Mouse (Mus musculus): ENCODE results near the gene Pdk2.

- TF ChIP-seq HCFC1 (IDR thresholded peaks at IDR 0.05; ENCODE audit: borderline replicate concordance, insufficient read depth, low read length): no peak
- TF ChIP-seq CHD2 (IDR thresholded peaks at IDR 0.05; ENCODE audit: low read depth, low read length): no peak
- no peak for TF ChIP-seq ZC3H11A (IDR thresholded peaks at IDR 0.05; ENCODE audit: borderline replicate concordance, low read depth, low read length)
- no peak for TF ChIP-seq MAFK (IDR thresholded peaks at IDR 0.05; ENCODE audit: insufficient read depth, low read depth, low read length)
- no peak for TF ChIP-seq ZNF384 (IDR thresholded peaks at IDR 0.05; ENCODE audit: low read depth, low read length)
Measured at GRCm38 (mm10) chr11:95075197-95076040, 34.3 kb upstream of the Pdk2 start.
